Mouse (Mus musculus): ENCODE measurements around the gene Galnt10. TPM values are rescaled to one million over a fixed set of nuclear protein-coding genes. Genes with fewer than 3 reads are reported as not detected.
A peak's percentile ranks its signal among the peaks of the same experiment; 100 is the strongest.
"Not testable (repeated sequence)": the region's sequence is repeated elsewhere in the genome, so short reads cannot be mapped to it uniquely, and the experiment has no call there.

Gene Galnt10
- polyA plus RNA-seq, 1 experiment = 19.4 TPM

DNA sequence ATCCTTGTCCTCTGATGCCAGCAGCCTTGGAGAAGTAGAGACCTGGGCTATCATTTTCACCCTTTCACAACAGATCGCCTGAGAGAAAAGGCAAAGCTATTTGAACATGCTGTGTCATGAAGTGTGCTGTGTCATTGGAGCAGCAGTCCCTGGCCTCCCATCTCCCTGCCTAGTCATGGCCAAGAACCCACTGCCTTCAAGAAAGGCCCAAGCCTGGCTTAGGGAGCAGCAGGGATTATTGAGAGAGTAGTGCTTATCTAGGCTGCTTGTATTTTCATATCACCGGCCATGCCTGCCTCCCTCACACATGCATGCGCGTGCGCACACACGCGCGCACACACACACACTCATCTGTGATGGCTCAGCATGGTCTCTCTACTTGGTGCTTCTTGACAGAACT lies 167.0 kb downstream of the Galnt10 start:
- Histone ChIP-seq H3K27ac (ENCODE audit: insufficient read depth, low read length) (no peak overlapping the region), H3K4me3 (ENCODE audit: extremely low read depth, insufficient read depth, insufficient read length) (no peak overlapping the region)

GRCm38 (mm10) chr11:57813641-57814040 lies 168.4 kb downstream of the Galnt10 start:
- TF ChIP-seq POLR2A (IDR thresholded peaks at IDR 0.05; ENCODE audit: low read depth, low read length) = no peak
- no peak for TF ChIP-seq CTCF (IDR thresholded peaks at IDR 0.05; ENCODE audit: extremely low read depth, insufficient read depth, insufficient read length, insufficient replicate concordance)
- no peaks in the 10 kb centered on the region for H3K4me1 ChIP-seq (ENCODE audit: control insufficient read depth, insufficient read depth, insufficient read length)
- H3K4me3 ChIP-seq (ENCODE audit: extremely low read depth, insufficient read depth, insufficient read length) = no peak overlapping the region
- no peak for DNase-seq (ENCODE audit: low read depth in 1 of 2, low spot score in 2 of 2)
- WGBS = 89% methylated on average over 3 of the region's 3 CpGs
- no peak overlapping the region for H3K27ac ChIP-seq (ENCODE audit: insufficient read depth, low read length)
- peaks cover 10% of the 10 kb centered on the region for H3K36me3 ChIP-seq (ENCODE audit: control insufficient read depth, insufficient read depth, low read length)
- no peaks in the 10 kb centered on the region for H3K27me3 ChIP-seq (ENCODE audit: control insufficient read depth, insufficient read depth, low read length)

More for the DNA sequence above, 167.0 kb downstream of the Galnt10 start:
- H3K27me3 ChIP-seq (ENCODE audit: control insufficient read depth, insufficient read depth, low read length) = no peaks in the 10 kb centered on the region
- DNase-seq (ENCODE audit: low read depth in 1 of 2, low spot score in 2 of 2) = no peak
- no peaks in the 10 kb centered on the region for H3K4me1 ChIP-seq (ENCODE audit: control insufficient read depth, insufficient read depth, insufficient read length)
- H3K36me3 ChIP-seq (ENCODE audit: control insufficient read depth, insufficient read depth, low read length) = peaks cover 16% of the 10 kb centered on the region
- 90% methylated on average over 8 of the region's 8 CpGs for WGBS
- TF ChIP-seq CTCF (IDR thresholded peaks at IDR 0.05; ENCODE audit: extremely low read depth, insufficient read depth, insufficient read length, insufficient replicate concordance) (no peak), POLR2A (IDR thresholded peaks at IDR 0.05; ENCODE audit: low read depth, low read length) (no peak)

DNA sequence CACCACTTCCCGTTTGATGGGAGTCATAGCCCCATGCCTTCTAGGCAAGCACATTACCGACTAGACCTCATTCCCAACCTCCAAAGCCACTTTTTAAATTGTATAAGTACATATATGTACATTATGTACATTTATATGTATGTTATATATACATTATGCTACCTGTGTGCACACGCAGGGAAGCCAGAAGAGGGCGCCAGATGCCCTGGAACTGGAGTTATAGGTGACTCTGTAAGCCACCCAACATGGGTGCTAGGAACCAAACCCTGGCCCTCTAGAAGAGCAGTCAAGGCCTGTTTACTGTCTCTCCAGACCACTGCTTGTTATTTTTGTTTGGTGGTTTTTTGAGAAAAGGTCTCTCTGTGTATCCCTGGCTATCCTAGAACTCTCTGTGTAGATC lies 172.9 kb downstream of the Galnt10 start:
- TF ChIP-seq CTCF (IDR thresholded peaks at IDR 0.05; ENCODE audit: extremely low read depth, insufficient read depth, insufficient read length, insufficient replicate concordance) (no peak), POLR2A (IDR thresholded peaks at IDR 0.05; ENCODE audit: low read depth, low read length) (no peak)
- no peak overlapping the region for H3K4me3 ChIP-seq (ENCODE audit: extremely low read depth, insufficient read depth, insufficient read length)

GRCm38 (mm10) chr11:57819999-57820581 lies 174.8 kb downstream of the Galnt10 start:
- WGBS = 34% methylated on average over 9 of the region's 9 CpGs
- TF ChIP-seq POLR2A (IDR thresholded peaks at IDR 0.05; ENCODE audit: low read depth, low read length) = no peak
- TF ChIP-seq CTCF (IDR thresholded peaks at IDR 0.05; ENCODE audit: extremely low read depth, insufficient read depth, insufficient read length, insufficient replicate concordance) = peak; percentile 91
- Histone ChIP-seq H3K27me3 (ENCODE audit: control insufficient read depth, insufficient read depth, low read length) (no peaks in the 10 kb centered on the region), H3K27ac (ENCODE audit: insufficient read depth, low read length) (no peak overlapping the region), H3K36me3 (ENCODE audit: control insufficient read depth, insufficient read depth, low read length) (no peaks in the 10 kb centered on the region), H3K4me3 (ENCODE audit: extremely low read depth, insufficient read depth, insufficient read length) (no peak overlapping the region), H3K4me1 (ENCODE audit: control insufficient read depth, insufficient read depth, insufficient read length) (no peaks in the 10 kb centered on the region)
- DNase-seq (ENCODE audit: low read depth in 1 of 2, low spot score in 2 of 2) = peak; percentile 18 to 72

More for the DNA sequence above, 172.9 kb downstream of the Galnt10 start:
- WGBS = 94% methylated on average over 4 of the region's 4 CpGs
- Histone ChIP-seq H3K4me1 (ENCODE audit: control insufficient read depth, insufficient read depth, insufficient read length) (no peaks in the 10 kb centered on the region), H3K36me3 (ENCODE audit: control insufficient read depth, insufficient read depth, low read length) (no peaks in the 10 kb centered on the region), H3K27me3 (ENCODE audit: control insufficient read depth, insufficient read depth, low read length) (no peaks in the 10 kb centered on the region), H3K27ac (ENCODE audit: insufficient read depth, low read length) (no peak overlapping the region)
- DNase-seq (ENCODE audit: low read depth in 1 of 2, low spot score in 2 of 2) = no peak

DNA sequence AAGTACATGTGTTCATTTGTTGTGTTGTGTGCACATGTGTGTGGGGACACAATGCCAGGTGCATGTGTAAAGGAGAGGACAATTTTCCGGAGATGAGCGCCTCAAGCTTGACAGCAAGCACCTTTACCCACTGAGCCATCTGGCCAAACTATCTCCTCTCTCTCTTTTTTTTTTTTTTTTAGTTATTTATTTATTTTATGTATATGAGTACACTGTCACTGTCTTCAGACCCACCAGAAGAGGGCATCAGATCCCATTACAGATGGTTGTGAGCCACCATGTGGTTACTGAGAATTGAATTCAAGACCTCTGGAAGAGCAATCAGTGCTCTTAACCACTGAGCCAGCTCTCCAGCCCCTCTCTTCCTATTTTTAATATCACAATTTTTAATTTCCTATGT lies 177.9 kb downstream of the Galnt10 start:
- H3K4me3 ChIP-seq (ENCODE audit: extremely low read depth, insufficient read depth, insufficient read length); H3K4me1 ChIP-seq (ENCODE audit: control insufficient read depth, insufficient read depth, insufficient read length); H3K27ac ChIP-seq (ENCODE audit: insufficient read depth, low read length); H3K36me3 ChIP-seq (ENCODE audit: control insufficient read depth, insufficient read depth, low read length); DNase-seq (ENCODE audit: low read depth in 1 of 2, low spot score in 2 of 2): not testable (repeated sequence)
- peaks cover 11% of the 10 kb centered on the region for H3K27me3 ChIP-seq (ENCODE audit: control insufficient read depth, insufficient read depth, low read length)
- WGBS = 88% methylated on average over 2 of the region's 2 CpGs

DNA sequence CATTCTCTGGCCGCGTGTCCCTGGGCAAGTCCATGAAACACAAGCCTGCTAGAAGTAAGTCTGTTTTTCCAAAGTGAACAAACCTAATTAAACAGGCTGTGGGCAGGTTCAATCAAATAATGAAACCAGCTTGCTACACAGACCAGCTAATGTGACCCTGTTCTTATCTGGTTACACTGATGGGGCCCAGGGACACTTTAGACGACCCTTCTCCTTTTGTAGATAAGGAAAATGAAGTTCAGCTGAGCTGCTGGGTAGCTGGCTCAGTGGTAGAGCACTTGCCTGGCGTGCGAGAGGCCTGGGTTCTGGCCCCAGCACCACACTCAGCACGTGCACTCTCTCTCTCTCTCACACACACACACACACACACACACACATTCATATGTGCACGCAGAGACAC lies 178.5 kb downstream of the Galnt10 start:
- H3K4me1 ChIP-seq (ENCODE audit: control insufficient read depth, insufficient read depth, insufficient read length) = peaks cover 4% of the 10 kb centered on the region; the same call in 1 of the 2 replicates
- no peak overlapping the region for H3K4me3 ChIP-seq (ENCODE audit: extremely low read depth, insufficient read depth, insufficient read length)
- no peak overlapping the region for H3K27ac ChIP-seq (ENCODE audit: insufficient read depth, low read length)
- DNase-seq (ENCODE audit: low read depth in 1 of 2, low spot score in 2 of 2) = no peak
- TF ChIP-seq POLR2A (IDR thresholded peaks at IDR 0.05; ENCODE audit: low read depth, low read length) (no peak), CTCF (IDR thresholded peaks at IDR 0.05; ENCODE audit: extremely low read depth, insufficient read depth, insufficient read length, insufficient replicate concordance) (no peak)
- H3K27me3 ChIP-seq (ENCODE audit: control insufficient read depth, insufficient read depth, low read length) = peaks cover 15% of the 10 kb centered on the region
- H3K36me3 ChIP-seq (ENCODE audit: control insufficient read depth, insufficient read depth, low read length) = no peaks in the 10 kb centered on the region
- WGBS = 80% methylated on average over 7 of the region's 7 CpGs

DNA sequence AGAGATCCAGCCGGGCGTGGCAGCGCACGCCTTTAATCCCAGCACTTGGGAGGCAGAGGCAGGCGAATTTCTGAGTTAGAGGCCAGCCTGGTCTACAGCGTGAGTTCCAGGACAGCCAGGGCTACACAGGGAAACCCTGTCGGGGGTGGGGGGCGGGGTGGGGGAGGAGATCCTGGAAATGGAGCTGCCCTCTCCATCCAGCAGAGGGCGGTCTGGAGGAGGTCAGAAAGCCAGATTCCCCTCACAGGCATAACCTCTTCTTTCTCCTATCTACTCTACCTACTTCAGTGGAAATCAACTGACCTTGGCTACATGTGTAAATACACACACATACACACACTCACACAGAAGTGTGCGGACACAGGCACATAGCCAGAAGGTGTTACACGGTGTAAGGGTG lies 180.0 kb downstream of the Galnt10 start:
- H3K27me3 ChIP-seq (ENCODE audit: control insufficient read depth, insufficient read depth, low read length) = peaks cover 22% of the 10 kb centered on the region
- H3K4me3 ChIP-seq (ENCODE audit: extremely low read depth, insufficient read depth, insufficient read length); H3K4me1 ChIP-seq (ENCODE audit: control insufficient read depth, insufficient read depth, insufficient read length); H3K27ac ChIP-seq (ENCODE audit: insufficient read depth, low read length); H3K36me3 ChIP-seq (ENCODE audit: control insufficient read depth, insufficient read depth, low read length); DNase-seq (ENCODE audit: low read depth in 1 of 2, low spot score in 2 of 2): not testable (repeated sequence)
- WGBS = 67% methylated on average over 11 of the region's 11 CpGs

Measured in spleen, adult 2 months (tissue).